Mouse (Mus musculus) ZHBTc4 (cell line): ENCODE results near the gene Smim1.

ENCODE experiments used
- DNase-seq: peaks from one replicate; pipeline ENCODE4 v3.0.0-alpha.2; 2011; ENCODE audit warnings: low read depth, low spot score

Gene Smim1

DNA sequence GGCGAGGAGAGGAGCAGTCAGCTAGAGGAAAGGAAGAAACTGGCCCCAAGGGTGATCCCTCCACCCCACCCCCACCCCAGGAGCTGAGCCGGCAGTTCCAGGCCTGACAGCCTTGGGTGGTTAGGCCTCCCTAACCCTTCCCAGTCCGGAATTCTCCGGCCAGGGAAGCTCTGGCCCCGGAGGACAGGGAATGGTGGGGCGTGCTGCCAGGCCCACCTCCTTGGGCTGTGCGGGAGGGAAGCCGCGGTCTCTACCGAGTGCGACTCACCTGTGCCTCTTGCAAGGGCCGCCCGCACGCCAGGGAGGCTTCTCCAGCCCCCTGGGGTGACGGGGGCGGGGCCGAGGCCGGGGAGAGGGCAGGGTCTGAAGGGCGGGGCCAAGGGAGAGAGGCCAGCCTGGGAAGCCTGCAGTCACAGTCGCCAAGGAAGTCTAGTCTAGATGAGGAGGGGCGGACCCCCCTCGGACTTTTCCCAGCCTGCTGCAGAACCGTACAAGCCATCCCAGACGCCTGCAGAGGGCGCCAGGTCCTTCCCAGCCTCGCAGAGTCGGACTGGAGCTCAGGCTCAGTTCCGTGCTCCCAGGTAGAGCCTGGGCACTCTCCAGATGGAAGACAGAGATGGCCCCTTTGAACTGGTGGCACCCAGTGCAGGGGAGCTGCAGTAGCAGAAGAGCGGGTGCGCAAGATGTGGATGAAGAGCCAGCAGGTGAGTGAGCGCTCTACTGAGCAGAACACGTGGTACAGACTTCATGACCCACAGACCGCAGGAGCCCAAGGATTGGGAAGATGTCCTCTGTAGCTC, at the start of gene Smim1:
Smim1 (minus strand) TSS at position 590 of the 800 bp plus-strand sequence.
- DNase-seq = peak; percentile 95

DNA sequence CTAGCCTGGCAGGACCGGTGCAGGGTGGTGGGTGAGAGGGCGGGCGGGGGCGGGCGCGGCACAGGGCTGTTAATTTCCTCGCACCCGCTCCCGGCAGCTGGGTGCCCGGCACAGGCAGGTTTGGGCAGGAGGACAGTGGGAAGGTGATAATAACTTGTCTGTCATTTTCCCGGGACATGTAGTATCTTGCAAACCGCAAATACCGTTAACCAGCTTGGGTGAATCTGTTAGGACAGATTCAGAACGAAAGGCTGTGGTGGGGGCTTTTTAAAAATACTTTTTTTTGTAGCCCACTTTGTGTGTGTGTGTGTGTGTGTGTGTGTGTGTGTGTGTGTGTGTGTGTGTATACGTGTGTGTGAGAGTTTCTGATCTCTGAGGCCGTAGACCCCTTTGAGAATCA, 45.9 kb upstream of the Smim1 start:
- DNase-seq = no peak

DNA sequence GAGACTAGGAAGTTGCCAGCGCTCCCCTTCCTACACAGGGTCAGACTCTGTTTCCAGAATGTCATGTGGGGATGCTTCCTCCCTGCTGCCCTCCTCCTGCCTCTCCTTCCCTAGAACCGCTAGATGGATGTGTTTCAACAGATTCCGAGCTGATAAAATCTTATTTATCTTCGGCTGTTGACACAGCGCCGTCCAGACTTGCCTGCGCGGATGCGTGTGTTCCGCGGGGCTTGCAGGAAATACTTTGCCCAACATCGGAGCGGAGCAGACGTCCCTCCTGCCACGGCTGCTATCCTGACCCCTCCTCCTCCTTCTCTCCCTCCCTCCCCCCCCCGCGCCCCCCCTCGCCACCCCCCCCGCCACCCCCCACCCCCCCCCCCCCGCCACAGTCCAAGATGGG, 45.5 kb upstream of the Smim1 start:
- DNase-seq = no peak

DNA sequence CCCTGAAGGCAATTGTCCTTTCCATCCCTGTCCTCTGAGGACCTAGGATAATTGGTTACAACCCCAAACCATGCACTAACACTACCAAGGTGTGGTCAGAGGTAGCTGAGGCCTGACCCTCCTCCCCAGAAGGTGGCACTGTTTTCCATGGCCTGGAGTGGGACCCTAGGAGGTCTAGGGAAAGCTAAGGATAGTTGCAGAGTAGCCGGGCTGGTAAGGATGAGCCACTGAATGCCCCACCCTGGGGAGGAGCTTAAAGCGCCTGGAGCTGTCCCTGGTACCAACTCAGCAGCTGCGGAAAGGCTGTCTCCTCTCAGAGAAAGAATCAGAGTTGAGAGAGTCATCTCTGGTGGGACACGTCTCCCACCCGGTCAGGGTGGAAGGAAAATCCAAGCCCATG, 44.9 kb upstream of the Smim1 start:
- peak; percentile 91 for DNase-seq

DNA sequence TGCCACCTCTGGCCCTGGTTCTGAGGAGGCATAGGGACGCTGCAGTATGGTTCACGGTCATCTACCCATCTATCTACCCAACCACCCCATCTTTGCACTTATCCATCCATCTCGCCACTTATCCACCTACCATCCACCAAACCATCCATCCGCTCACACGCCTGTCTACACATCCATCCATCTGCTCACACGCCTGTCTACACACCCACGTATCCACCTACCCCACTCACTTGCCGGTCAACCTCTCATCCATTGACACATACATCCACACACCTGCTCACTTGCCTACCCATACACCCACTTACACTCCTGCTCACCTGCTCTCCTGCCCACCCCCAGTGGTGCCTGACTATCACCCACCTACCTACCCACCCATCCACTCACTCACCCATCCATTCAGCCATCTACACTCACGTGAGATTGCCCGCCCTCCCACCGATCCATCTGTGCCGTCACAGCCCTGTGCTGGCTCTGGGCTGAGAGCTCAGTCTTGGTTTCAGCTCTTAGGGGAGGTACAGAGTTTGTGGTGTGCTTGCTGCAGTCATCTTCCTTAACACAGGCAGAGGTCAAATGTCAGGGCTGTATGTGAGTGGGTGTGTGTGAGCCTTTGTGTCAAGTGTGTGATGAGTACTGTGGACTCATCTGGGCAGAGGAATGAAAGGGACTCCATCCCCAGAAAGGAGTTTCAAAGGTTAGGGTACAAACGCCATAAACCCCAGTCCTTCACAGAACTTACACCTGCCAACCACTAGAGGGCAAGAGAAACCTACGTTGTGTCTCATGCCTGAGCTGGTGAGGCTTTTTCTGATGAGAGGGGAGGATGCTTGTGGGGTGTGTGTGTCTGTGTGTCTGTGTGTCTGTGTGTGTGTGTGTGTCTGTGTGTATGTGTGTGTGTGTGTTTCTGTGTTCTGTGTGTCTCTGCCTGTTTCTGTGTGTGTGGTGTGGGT, 39.1 kb upstream of the Smim1 start:
- DNase-seq = peak; percentile 51

DNA sequence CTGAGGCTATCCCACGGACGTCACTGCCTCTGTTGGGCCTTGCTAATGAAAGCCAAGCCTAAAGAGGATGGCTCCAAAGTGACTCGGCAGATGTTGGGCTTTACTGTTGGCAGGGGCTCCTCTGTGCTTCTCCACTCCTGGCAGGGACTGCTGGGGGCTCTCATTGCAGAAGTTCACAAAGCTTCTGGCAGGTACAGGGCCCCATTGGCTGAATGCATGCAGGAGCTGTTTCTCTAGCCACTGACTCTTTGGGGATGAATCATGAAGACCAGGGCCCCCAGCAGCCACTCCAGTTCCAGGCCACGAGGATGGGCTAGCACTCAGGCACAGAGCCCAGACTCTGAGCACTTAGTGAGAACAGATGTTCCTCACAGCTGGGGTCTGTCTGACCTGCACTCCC, 31.7 kb upstream of the Smim1 start:
- DNase-seq = no peak

DNA sequence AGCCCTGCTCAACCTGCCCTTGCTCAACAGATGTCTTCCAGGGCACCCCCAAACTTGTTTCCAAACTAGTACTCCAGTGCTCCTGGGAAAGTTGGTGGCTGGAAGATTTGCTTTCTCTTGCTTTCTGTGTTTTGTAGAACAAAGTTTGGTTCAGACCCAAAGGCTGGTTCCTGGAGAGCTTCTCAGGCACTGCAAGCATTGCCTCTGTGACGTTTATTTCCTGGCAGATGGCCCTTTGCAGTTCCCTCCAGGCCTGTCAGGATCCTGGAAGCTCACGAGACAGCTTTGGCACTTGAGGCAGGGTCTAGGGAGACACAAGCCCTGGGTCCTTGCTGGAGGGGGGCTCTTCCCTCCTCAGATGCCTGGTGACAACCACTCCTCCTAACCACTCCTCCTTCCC, 30.6 kb upstream of the Smim1 start:
- no peak for DNase-seq

DNA sequence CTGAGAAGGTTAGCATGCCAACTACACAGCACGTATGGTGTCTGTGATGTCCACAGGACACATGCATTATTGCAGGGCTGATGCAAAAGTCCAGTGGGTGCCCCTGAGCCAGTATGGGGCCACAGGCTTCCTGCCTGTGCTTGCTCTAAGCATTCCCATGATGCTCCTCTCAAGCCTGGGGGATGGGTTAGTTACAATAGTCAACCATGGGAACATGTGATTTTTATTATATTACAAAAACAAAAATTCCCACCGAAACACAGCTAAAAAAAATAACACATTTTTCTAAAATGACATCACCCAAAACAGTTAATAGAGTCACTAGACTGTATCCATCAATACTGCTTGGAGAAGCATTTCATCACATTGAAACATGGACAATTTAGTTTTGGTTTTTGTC, 30.0 kb upstream of the Smim1 start:
- DNase-seq = no peak

DNA sequence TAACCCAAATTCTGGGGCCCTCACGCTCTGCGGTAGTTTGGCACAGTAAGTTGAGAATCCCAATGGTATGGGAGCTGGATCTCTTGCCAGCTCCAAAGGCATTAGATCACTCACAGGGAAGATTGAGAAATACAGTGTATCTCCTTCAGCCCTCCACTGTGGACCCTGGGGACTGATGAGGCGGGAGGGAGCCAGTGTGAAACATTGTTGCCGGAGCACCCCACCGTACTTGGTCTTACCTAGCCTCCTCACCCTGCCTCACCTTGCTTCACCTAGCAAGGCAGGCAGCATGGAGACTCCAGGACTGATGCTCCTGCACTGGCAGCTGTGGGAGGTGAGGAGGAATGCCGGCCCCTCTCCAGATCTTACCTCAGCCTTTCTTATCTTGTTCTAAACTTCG, 29.5 kb upstream of the Smim1 start:
- no peak for DNase-seq

DNA sequence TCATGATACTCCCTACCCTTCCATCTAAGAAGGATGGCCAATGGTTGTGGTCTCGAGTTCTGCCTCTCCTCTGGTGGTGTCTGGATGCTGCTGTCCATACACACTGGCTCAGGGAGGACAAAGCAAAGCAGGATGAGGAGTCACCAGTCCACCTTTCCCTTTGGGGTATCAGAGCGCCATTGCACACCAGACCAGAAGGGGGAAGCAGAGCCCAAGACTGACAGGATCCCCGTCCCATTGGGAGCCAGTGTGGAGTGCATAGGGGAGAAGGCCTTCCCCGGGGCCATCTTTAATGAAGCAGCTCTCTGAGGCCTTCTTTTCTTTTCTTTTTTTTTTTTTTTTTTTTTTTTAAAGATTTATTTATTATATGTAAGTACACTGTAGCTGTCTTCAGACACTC, 27.0 kb upstream of the Smim1 start:
- peak; percentile 25 for DNase-seq

DNA sequence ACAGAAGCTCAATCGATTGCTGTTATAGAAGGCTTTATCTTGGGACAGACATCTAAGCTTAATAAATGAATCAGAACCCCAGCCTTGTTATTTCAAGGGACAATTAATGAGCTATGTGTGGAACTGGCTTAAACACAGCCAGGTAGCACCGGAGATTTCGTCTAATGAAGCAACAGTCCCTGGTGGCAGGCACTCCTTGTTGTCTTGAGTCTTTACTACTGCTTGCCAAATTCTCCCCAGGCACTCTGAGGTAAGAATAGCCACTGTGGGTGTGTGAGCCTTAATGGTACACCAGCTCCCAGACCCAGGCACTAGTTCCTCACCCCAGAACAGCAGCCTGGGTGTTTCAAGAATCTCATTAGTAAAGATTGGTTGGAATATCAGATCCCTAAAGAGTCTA, 25.4 kb upstream of the Smim1 start:
- no peak for DNase-seq

DNA sequence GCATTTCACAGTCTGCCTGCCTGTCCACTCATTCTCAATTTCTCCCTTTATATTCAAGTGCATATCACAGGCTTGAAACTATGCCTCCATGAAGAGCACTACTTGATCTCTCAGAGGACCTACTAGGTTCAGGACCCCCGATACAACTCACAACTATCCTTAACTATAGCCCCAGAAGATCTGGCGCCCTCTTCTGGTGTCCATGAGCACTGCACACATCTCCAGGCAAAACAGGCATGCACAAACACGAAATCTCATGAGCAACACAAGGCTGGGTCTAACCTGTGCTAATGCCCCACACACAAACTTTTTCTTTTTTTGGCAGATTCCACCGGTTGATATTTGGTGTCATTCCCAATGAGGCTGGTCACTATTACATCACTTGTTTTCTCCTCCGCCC, 19.8 kb upstream of the Smim1 start:
- DNase-seq = no peak

DNA sequence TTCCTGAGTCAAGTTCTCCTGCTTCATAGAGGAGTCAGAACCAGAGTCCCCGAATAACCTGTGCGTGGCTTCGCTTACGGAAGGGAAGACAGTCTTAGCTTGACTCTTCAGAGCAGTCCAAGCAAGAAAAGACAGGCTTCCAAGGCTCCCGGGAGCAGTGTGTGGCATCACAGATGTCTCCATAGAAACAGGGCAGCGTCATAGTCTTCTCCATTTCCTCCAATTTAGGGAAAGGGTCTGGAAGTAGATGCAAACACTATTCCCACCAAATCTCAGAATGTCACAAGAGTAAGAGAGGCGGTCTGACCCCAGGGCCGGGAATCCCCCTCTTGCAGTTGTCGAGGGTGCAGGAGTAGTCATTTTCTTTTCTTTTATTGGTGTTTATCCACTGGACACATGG, 16.5 kb upstream of the Smim1 start, which contains the start of gene Ccdc27:
Ccdc27 (minus strand) TSS at position 101 of the 400 bp plus-strand sequence.
- no peak for DNase-seq

DNA sequence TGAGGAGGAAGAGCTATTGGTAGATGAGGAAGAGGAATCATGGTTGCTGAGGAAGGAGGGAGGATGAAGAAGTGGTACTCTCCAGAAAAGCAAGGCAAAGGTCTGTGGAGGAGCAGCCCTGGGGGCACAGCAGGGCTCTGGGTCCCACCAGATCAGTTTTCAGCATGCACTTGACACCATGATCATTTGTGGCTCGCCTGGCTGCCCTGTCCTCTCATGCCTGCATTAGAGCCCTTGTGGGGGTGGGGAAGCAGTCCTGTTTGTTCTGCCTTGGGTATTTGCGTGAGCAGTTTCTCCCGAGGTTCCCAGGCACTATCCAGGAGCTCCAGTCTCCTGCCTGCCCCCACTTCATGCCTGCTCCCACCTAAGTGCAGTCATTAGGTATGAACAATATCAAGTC, 11.1 kb upstream of the Smim1 start:
- DNase-seq = no peak

DNA sequence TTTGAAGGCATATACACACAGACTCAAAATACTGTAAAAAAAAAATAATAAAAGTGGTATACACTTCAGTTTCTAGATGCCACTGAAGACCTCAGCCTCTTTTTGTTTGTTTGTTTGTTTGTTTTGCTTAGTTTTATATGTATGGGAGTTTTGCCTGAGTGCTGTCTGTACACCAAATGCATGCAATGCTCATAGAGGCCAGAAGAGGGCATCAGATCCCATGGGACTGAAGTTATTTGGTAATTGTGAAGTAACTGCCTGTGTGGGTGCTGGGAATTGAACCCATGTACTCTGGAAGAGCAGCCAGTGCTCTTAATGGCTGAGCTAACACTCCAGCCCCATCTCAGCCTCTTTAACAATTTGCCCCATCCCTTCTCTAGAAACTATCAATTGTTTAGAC, 2.6 kb upstream of the Smim1 start:
- DNase-seq = peak; percentile 65

DNA sequence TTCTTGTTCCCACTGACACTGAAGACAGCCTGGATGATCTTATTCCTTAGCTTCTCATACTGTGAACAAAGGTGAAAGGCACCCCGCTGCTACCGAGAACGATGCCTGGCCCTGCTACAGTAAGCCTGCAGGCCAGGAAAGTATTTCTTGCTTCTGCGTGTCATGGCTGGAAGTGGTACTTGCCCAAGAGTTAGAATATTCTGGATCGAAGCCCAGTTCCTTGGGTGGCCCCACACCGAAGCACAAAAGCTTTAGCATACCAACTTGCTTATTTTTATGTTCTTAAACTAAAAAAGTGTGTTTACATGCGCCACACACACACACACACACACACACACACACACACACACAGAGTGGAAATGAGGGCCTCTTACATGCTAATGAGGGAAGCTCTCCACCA, 2.0 kb upstream of the Smim1 start:
- DNase-seq = no peak

DNA sequence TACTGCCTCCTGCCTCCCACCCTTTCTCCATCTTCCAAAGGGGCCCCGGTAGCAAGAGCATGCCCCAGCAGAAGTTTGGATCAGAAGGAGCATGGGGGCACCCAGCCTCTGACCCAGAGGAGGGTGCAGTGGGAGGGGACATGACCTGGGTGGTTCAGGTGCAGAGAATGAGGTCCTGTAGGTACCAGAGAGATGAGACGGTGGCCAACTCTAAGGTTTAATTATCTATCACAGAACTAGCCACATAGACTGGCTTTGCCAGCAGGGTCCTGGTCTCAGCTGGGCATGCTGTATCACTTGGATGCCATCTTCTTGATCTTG, 371 bp upstream of the Smim1 start:
- no peak for DNase-seq

DNA sequence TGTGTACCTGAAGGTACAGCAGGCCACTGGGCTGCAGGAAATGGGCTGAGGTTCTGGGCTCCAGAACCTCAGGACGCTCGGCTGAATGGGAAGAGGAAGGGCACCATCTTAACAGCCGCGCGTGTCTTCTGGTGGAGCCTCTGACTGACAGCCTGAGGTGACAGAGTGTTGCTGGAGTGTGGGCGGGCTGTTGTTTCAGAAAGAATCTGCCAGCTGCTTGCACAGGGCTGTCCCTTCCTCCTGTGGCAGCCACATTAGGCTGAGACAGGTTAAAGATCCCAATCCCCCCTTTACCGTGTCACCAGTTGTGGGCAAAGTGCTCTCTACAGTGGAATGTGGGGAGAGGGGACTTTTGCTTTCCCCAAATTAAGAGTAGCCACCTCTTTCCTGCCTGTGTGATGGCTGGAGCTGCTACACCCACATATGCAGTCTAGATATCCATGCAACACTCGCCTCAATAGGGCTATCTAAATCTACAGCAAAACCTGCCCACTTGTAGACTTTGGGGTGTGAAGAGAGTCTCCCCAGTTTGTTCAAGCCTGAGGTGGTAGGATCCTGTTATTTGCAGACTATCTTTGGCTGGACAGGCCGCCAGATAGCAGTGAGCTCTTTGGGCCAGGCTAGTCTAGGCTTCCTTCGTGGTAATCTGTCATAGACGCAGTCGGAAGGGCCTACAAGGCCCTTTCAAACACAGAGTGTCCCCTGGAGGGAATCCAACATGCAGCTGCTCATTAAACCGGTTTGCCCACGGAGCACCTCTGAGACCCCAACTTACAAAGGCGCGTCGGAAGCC, 1.1 kb downstream of the Smim1 start:
- no peak for DNase-seq

DNA sequence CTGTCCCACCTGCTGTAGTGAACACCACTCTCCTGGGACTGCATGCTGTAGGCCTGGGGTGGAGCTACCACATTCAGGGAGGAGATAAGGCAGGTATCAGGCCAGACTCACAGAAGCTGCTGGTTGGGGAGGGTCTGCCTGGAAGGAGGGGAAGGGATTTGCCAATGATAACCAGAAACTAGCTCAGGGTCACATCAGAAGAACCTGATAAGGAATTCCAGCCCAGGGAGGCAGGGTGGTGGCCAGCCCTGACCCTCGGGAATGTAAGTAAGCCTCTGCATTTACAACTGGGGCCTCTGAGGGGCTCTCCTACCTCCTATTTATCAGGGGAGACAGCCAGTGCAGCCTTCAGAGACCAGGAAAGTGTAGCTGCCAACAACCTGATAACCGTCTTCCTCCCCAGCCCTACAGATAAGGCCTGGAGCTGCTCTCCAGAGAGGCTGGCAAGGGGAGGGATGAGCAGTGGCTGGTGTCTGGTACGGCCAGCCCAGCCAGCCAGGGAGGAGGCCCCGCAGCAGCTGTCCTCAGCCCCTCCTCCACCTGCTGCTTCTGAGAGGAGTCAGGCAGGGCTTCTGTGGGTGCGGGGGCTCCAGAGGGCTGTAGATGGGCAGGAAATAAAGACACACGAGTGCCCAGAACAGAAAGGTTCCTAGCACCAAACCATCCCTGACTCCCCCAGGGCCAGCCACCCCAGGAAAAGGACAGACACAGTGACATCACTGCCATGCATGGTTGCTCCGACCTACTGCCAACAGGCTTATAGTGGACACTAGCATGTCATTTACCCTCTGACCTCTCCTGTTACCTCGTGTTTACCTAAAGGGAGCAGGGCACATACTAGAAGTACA, 2.1 kb downstream of the Smim1 start:
- DNase-seq = no peak

DNA sequence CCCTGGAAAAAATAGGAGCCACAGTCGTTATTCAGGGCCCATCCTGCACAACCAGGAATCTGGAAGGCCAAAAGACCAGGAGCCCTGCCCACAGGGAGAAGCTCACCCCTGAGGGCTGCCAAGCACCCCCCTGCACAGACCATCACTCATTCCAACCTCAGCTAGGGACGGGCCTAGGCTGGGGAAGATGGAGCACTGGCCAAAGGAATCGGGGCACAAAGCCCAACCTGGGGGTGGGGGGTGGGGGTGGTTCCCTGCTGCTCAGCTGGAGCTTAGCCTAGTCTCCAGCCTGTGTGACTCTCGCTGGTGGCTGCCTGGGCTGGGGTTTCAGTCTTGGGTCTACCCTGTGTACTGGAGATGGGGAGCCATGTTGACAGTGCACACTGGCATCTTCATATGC, 3.2 kb downstream of the Smim1 start:
- no peak for DNase-seq

DNA sequence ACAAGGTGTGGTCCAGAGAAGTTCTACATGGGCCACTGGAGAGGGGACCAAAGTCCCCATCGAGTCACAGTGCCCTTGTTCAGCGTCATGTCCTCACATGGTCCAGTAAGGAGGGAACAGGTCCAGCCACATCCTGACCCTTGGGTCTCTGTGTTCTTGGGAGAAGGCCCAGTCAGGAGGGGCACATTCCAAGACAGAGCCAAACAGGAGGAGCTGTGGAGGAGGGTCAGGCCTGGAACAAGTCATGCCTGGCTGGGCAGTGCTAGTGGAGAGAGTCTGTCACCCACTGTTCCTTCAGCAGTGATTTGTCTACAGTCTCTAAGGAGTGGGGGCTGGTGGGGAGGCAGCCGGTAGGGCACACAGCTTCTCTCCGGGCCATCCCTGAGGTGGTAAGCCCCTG, 3.6 kb downstream of the Smim1 start:
- DNase-seq = no peak
